Mouse (Mus musculus) stomach, embryonic 16.5 days (tissue): ENCODE data around the gene Fchsd2. TPM values are rescaled to one million over a fixed set of nuclear protein-coding genes. Genes with fewer than 3 reads are reported as not detected.
A peak's percentile ranks its signal among the peaks of the same experiment; 100 is the strongest.

Experiments used
- ATAC-seq: fragments of 200-750 bp; cut with Nextera tagmentation; 2 replicates; pipeline ENCODE4 v1.8.0; 2017; ENCODE audit warnings: moderate number of reproducible peaks, moderate TSS enrichment; ENCODE audit not compliant: insufficient read depth, low FRiP score
- H3K27ac ChIP-seq: fragments of 300-500 bp; sonication (generic); 2 replicates; pipeline ENCODE4 v1.5.1; 2014; ENCODE audit warnings: low read length
- H3K27me3 ChIP-seq: fragments of 300-500 bp; sonication (generic); 2 replicates; pipeline ENCODE4 v1.6.1; 2014; ENCODE audit warnings: low read length, control low read depth, mixed read lengths; ENCODE audit not compliant: control insufficient read depth, insufficient read depth
- H3K36me3 ChIP-seq: fragments of 300-500 bp; sonication (generic); 2 replicates; pipeline ENCODE4 v1.6.1; 2014; ENCODE audit warnings: low read length; ENCODE audit not compliant: control insufficient read depth, insufficient read depth
- H3K4me1 ChIP-seq: fragments of 300-500 bp; sonication (generic); 2 replicates; pipeline ENCODE4 v1.6.1; 2014; ENCODE audit warnings: low read length, control low read depth, mixed read lengths; ENCODE audit not compliant: control insufficient read depth, insufficient read depth
- H3K4me2 ChIP-seq: fragments of 300-500 bp; sonication (generic); 2 replicates; pipeline ENCODE4 v1.6.1; 2014; ENCODE audit warnings: low read depth, low read length, mixed read lengths
- H3K4me3 ChIP-seq: fragments of 300-500 bp; sonication (generic); replicated peaks from 2 replicates; pipeline ENCODE4 v1.5.1; 2014; ENCODE audit warnings: mild to moderate bottlenecking, low read length
- H3K9ac ChIP-seq: fragments of 300-500 bp; sonication (generic); 2 replicates; pipeline ENCODE4 v1.6.1; 2014; ENCODE audit warnings: low read length
- H3K9me3 ChIP-seq: fragments of 300-500 bp; sonication (generic); replicated peaks from 2 replicates; pipeline ENCODE4 v1.6.1; 2016; ENCODE audit warnings: low read length, control low read depth; ENCODE audit not compliant: control insufficient read depth
- WGBS: fragments of 180-500 bp; shearing (Covaris S2); extraction: QIAGEN DNeasy Blood & Tissue Kit; methylation state at CpG from one replicate; pipeline ENCODE4 v1.1.7; 2014; 5-methylcytosine and 5-hydroxymethylcytosine counted together
- polyA plus RNA-seq: library from polyadenylated mRNA; unstranded; fragments of >200 nt; fragmentation: Nextera tagmentation; extraction: Ambion mirVana; gene quantifications from 2 replicates; pipeline ENCODE4 v1.2.1, GENCODE M21; 2015

Fchsd2 gene
- polyA plus RNA-seq, 1 experiment from 2014 or later = 20.0 TPM

DNA sequence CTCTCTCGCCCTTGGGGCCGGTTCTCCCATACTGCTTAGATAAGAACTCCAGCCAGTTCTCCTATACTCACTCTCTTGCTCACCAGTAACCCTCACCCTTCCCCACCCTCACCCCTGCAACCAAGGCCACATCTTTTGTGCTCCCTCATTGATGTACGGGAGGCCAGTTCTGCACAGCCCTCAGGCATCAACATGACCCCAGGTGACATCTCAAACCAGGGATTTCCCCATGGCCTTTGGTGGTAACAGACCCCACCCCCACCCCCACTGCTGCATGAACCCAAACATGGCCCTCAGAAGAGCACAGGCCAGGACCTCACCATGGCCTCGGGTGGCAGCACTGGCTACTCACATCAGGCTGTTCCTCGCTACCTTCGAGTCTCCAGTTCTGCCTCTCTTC, 23.4 kb upstream of the Fchsd2 start:
- no peaks in the 10 kb centered on the region for H3K9me3 ChIP-seq
- no peak overlapping the region for H3K4me2 ChIP-seq
- no peak overlapping the region for H3K4me3 ChIP-seq
- no peaks in the 10 kb centered on the region for H3K27me3 ChIP-seq
- ATAC-seq = no peak
- WGBS = 73% methylated on average over 6 of the region's 6 CpGs
- peaks cover 12% of the 10 kb centered on the region for H3K4me1 ChIP-seq
- H3K36me3 ChIP-seq = no peaks in the 10 kb centered on the region
- H3K27ac ChIP-seq = no peak overlapping the region
- H3K9ac ChIP-seq = no peak overlapping the region

DNA sequence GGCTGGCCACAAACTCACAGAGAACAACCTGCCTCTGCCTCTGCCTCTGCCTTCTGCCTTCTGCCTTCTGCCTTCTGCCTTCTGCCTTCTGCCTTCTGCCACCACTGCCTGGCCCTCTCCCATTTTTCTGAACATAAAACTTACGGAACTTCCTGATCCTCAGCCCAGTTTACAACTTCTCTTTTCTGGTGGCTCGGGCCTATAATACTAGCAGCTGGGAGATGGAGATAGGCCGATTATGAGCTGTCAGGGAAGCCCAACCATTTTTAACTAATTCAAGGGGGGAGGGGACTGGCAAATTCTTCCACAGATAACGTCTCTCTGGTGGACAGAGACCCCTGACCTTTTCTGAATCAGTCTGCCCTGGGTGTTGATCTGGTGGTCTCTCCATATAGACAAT, 22.3 kb upstream of the Fchsd2 start:
- Histone ChIP-seq H3K36me3 (no peaks in the 10 kb centered on the region), H3K9ac (no peak overlapping the region), H3K4me2 (no peak overlapping the region), H3K9me3 (no peaks in the 10 kb centered on the region), H3K4me1 (peaks cover 12% of the 10 kb centered on the region), H3K27ac (peak overlapping the region; percentile 33; the same call in 1 of the 2 replicates), H3K4me3 (no peak overlapping the region), H3K27me3 (no peaks in the 10 kb centered on the region)
- WGBS = 23% methylated on average over 4 of the region's 4 CpGs
- no peak for ATAC-seq

DNA sequence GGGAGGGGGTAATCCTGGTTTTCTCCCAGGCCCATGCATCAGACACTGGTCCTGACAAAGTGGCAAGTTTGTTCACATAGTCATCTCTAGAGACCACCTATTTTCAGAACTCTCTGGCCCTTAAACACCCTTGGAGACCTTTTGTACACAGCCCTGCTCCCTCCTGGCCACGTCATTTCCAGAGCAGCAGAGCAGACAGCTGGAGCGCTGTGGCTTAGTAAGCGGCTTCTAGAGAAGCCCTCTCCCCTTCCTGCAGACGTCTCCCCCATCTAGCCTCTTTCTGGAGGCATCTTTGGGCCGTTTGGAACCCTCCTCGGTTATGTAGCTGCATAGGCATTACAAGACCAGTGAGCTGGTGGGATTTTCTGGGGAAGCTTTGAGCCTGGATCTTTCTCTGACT, 21.6 kb upstream of the Fchsd2 start:
- no peak for ATAC-seq
- Histone ChIP-seq H3K9me3 (no peaks in the 10 kb centered on the region), H3K36me3 (no peaks in the 10 kb centered on the region), H3K4me2 (no peak overlapping the region), H3K27me3 (no peaks in the 10 kb centered on the region), H3K27ac (peak overlapping the region; percentile 33; the same call in 1 of the 2 replicates), H3K4me3 (no peak overlapping the region), H3K4me1 (peaks cover 12% of the 10 kb centered on the region), H3K9ac (no peak overlapping the region)
- 44% methylated on average over 6 of the region's 6 CpGs for WGBS

DNA sequence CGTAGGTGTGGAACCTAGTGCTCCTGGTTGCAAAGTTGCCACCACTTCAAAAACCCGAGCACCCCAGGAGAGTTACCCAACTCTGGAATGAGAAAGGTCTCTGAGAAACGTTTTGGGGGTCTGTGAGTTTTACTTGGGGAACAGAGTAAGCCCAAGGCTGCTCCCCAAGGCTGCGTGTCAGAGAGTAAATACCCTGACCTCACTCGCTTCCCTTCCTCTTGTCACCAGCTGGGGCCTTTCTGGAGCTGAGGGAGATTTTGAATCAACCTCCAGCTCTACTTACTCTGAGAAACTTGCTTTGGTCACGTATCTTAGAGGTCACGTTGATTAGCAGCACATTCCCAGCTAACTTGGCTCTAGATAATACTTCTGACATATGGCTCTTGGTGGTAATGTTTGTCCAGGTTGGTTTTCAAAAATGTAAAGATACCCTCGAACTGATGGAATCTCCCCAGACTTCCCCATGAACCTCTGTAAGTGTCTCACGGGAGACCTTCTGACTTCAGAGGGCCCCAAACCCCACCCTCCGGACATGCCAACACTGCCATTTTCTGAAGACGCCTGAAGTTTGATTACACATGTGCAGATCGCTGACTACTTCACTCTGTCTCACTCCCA, 20.4 kb upstream of the Fchsd2 start:
- ATAC-seq = no peak
- Histone ChIP-seq H3K4me3 (no peak overlapping the region), H3K36me3 (no peaks in the 10 kb centered on the region), H3K9ac (no peak overlapping the region), H3K4me2 (no peak overlapping the region), H3K27ac (peak overlapping the region; percentile 43; the same call in 1 of the 2 replicates), H3K9me3 (no peaks in the 10 kb centered on the region), H3K27me3 (no peaks in the 10 kb centered on the region), H3K4me1 (peaks cover 12% of the 10 kb centered on the region)
- WGBS = 57% methylated on average over 12 of the region's 12 CpGs

DNA sequence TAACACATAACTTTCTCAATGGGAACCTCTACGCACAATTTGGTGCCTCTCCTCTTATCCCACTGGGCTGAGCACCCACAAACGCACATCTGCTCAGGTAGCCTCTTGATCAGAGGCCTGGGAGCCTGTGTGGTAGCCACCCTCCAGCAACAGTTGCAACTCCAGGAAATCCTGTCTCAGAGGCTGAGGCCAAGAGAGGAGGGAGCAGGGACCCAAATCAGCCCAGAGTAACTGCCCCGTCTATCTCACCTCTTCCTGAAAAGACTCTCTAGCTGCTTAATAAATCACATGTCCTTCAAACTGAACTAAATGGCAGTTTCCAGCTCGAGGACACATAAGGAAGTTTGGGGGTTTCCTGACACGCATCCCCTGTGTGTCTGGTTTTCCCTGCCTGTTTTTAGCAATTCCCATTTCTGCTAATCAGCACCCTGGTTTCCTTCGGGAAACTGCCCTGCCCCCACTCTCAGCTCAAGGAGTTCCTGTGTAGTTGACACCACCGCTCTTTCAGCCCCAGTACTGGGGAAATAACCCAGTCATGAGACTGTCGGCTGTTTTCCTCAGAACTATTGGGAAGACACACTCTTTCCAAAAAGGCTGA, 18.4 kb upstream of the Fchsd2 start:
- H3K27me3 ChIP-seq = no peaks in the 10 kb centered on the region
- WGBS = 57% methylated on average over 8 of the region's 8 CpGs
- H3K9ac ChIP-seq = no peak overlapping the region
- H3K4me1 ChIP-seq = peaks cover 12% of the 10 kb centered on the region
- ATAC-seq = no peak
- H3K4me3 ChIP-seq = no peak overlapping the region
- H3K4me2 ChIP-seq = no peak overlapping the region
- H3K9me3 ChIP-seq = no peaks in the 10 kb centered on the region
- H3K27ac ChIP-seq = peak overlapping the region; percentile 23; the same call in 1 of the 2 replicates
- no peaks in the 10 kb centered on the region for H3K36me3 ChIP-seq

- Histone ChIP-seq H3K4me2 (no peak overlapping the region), H3K4me1 (peaks cover 7% of the 10 kb centered on the region), H3K27me3 (no peaks in the 10 kb centered on the region), H3K9me3 (no peaks in the 10 kb centered on the region), H3K9ac (no peak overlapping the region), H3K36me3 (no peaks in the 10 kb centered on the region), H3K4me3 (no peak overlapping the region), H3K27ac (no peak overlapping the region)
- 46% methylated on average over 9 of the region's 9 CpGs for WGBS
- ATAC-seq = 0 out of 2 replicates have a peak, but pooled peaks have one; percentile 27
These were observed 9.0 kb upstream of the Fchsd2 start for GRCm38 (mm10) chr7:101083562-101084166.

GRCm38 (mm10) chr7:101084816-101085456, 7.7 kb upstream of the Fchsd2 start:
- Histone ChIP-seq H3K36me3 (no peaks in the 10 kb centered on the region), H3K4me3 (no peak overlapping the region), H3K9ac (no peak overlapping the region), H3K27ac (no peak overlapping the region; the same call in 1 of the 2 replicates), H3K27me3 (no peaks in the 10 kb centered on the region), H3K4me1 (peaks cover 10% of the 10 kb centered on the region), H3K9me3 (no peaks in the 10 kb centered on the region), H3K4me2 (no peak overlapping the region)
- 45% methylated on average over 4 of the region's 4 CpGs for WGBS
- no peak for ATAC-seq

DNA sequence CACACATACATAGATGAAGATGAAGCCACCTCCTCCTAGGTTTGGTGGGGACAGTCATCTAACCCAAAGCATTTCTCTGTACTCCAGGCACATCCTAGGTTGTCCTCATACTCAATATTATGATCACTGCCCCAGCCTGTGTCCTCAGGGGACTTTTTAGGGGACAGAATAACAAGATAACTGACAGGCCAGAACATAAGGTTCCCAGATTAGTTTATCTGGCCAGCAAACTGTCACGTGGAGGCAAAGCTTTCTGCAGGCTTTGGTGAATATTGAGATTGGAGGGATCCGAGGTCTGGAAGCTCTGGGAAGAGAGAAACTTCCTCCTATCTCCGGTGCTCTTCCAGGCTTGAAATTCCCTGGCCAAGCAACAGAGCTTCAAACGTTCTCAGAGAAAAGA, 6.9 kb upstream of the Fchsd2 start:
- H3K4me2 ChIP-seq = no peak overlapping the region
- no peak overlapping the region for H3K9ac ChIP-seq
- ATAC-seq = peak; percentile 2; the same call in 1 of the 2 replicates
- H3K4me3 ChIP-seq = no peak overlapping the region
- H3K4me1 ChIP-seq = peaks cover 10% of the 10 kb centered on the region
- no peaks in the 10 kb centered on the region for H3K9me3 ChIP-seq
- H3K27ac ChIP-seq = no peak overlapping the region
- WGBS = 47% methylated on average over 4 of the region's 4 CpGs
- H3K27me3 ChIP-seq = no peaks in the 10 kb centered on the region
- no peaks in the 10 kb centered on the region for H3K36me3 ChIP-seq

DNA sequence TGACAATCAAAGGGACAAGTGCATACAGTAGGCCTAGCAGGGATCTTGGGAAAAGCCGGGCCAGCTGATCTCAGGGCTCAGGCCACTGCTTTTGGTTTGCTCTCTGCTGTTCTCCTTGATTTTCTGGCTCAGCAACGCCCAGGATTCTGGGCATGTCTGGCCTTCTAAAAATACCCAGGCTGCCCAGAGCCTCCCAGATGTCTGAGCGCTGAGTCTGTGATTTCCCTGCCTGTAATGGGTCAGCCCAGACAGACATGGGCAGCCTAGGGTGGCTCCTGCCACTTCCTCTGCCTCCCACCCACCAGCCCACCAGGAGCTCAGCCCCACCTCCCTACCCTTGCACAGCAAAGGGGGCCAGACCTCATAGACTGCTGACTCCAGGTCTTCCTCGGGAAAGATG, 4.0 kb upstream of the Fchsd2 start:
- no peak overlapping the region for H3K9ac ChIP-seq
- H3K4me2 ChIP-seq = no peak overlapping the region
- peaks cover 10% of the 10 kb centered on the region for H3K4me1 ChIP-seq
- no peak overlapping the region for H3K27ac ChIP-seq
- ATAC-seq = no peak
- WGBS = 58% methylated on average over 4 of the region's 4 CpGs
- H3K9me3 ChIP-seq = no peaks in the 10 kb centered on the region
- H3K27me3 ChIP-seq = no peaks in the 10 kb centered on the region
- H3K4me3 ChIP-seq = no peak overlapping the region
- H3K36me3 ChIP-seq = no peaks in the 10 kb centered on the region
